Mouse (Mus musculus) megakaryocyte, embryonic 14.5 days (primary cell): Measurements from ENCODE around the gene Epha6. TPM values are rescaled to one million over a fixed set of nuclear protein-coding genes. Genes with fewer than 3 reads are reported as not detected.
"Not testable (repeated sequence)": the region's sequence is repeated elsewhere in the genome, so short reads cannot be mapped to it uniquely, and the experiment has no call there.

Source experiments
- H3K27me3 ChIP-seq: replicated peaks from 2 replicates; pipeline ENCODE3; 2012; ENCODE audit warnings: inconsistent platforms
- H3K36me3 ChIP-seq: replicated peaks from 2 replicates; pipeline ENCODE3; 2012; ENCODE audit warnings: low read length, inconsistent platforms, mixed read lengths
- H3K4me1 ChIP-seq: 2 replicates; pipeline ENCODE4 v1.6.1; 2012; ENCODE audit warnings: inconsistent platforms
- H3K4me3 ChIP-seq: replicated peaks from 2 replicates; pipeline ENCODE3; 2012; ENCODE audit warnings: moderate library complexity, mild to moderate bottlenecking, inconsistent platforms
- H3K9me3 ChIP-seq: 2 replicates; pipeline ENCODE4 v1.6.1; 2012; ENCODE audit warnings: inconsistent platforms
- FLI1 ChIP-seq: IDR thresholded peaks from 2 replicates; pipeline ENCODE4 v1.6.1; 2012; ENCODE audit warnings: low read length, inconsistent platforms, mixed read lengths
- GATA1 ChIP-seq: IDR thresholded peaks from 3 replicates; pipeline ENCODE4 v1.6.1; 2012; ENCODE audit warnings: mixed read lengths, low read length, inconsistent platforms, borderline replicate concordance
- polyA plus RNA-seq: library from polyadenylated mRNA; stranded (reverse); fragments of >175 nt; gene quantifications from 2 replicates; pipeline ENCODE4 v1.2.3, GENCODE M21; 2012; ENCODE audit warnings: low replicate concordance; ENCODE audit not compliant: insufficient read depth

Gene Epha6
- polyA plus RNA-seq, 1 experiment, result not detected

GRCm38 (mm10) chr16:59836778-59837177 is 768.6 kb downstream of the Epha6 start:
- Histone ChIP-seq H3K4me3 (no peak overlapping the region), H3K27me3 (no peaks in the 10 kb centered on the region), H3K9me3 (no peaks in the 10 kb centered on the region), H3K36me3 (no peaks in the 10 kb centered on the region), H3K4me1 (no peaks in the 10 kb centered on the region)
- TF ChIP-seq GATA1, result no peak
- no peak for TF ChIP-seq FLI1

GRCm38 (mm10) chr16:59836304-59836703 is 769.0 kb downstream of the Epha6 start:
- Histone ChIP-seq H3K4me1 (no peaks in the 10 kb centered on the region), H3K4me3 (no peak overlapping the region), H3K9me3 (no peaks in the 10 kb centered on the region), H3K36me3 (no peaks in the 10 kb centered on the region), H3K27me3 (no peaks in the 10 kb centered on the region)
- TF ChIP-seq GATA1 (no peak), FLI1 (no peak)

- TF ChIP-seq FLI1 (no peak), GATA1 (no peak)
- peaks cover 5% of the 10 kb centered on the region; the same call in 1 of the 2 replicates for H3K9me3 ChIP-seq
- no peaks in the 10 kb centered on the region for H3K36me3 ChIP-seq
- H3K4me3 ChIP-seq, result no peak overlapping the region
- no peaks in the 10 kb centered on the region for H3K27me3 ChIP-seq
- H3K4me1 ChIP-seq, result no peaks in the 10 kb centered on the region
These were observed 772.9 kb downstream of the Epha6 start for GRCm38 (mm10) chr16:59832468-59832867.

- Histone ChIP-seq H3K4me1 (no peaks in the 10 kb centered on the region), H3K36me3 (no peaks in the 10 kb centered on the region), H3K9me3 (peaks cover 13% of the 10 kb centered on the region; the same call in 1 of the 2 replicates), H3K27me3 (no peaks in the 10 kb centered on the region), H3K4me3 (no peak overlapping the region)
- TF ChIP-seq GATA1, result no peak
- TF ChIP-seq FLI1, result no peak
These were observed 775.7 kb downstream of the Epha6 start for GRCm38 (mm10) chr16:59829655-59830054.

- H3K4me1 ChIP-seq, H3K4me3 ChIP-seq, H3K27me3 ChIP-seq, H3K9me3 ChIP-seq, H3K36me3 ChIP-seq: not testable (repeated sequence)
These were observed 805.5 kb downstream of the Epha6 start for GRCm38 (mm10) chr16:59799790-59800189.

- H3K9me3 ChIP-seq, result peaks cover 4% of the 10 kb centered on the region
- H3K4me1 ChIP-seq, result no peaks in the 10 kb centered on the region
- no peaks in the 10 kb centered on the region for H3K27me3 ChIP-seq
- no peaks in the 10 kb centered on the region for H3K36me3 ChIP-seq
- TF ChIP-seq GATA1, result no peak
- TF ChIP-seq FLI1, result no peak
- H3K4me3 ChIP-seq, result no peak overlapping the region
These were observed 833.0 kb downstream of the Epha6 start for GRCm38 (mm10) chr16:59772297-59772696.

GRCm38 (mm10) chr16:59770421-59770820 is 834.9 kb downstream of the Epha6 start:
- Histone ChIP-seq H3K27me3 (no peaks in the 10 kb centered on the region), H3K4me3 (no peak overlapping the region), H3K36me3 (no peaks in the 10 kb centered on the region), H3K4me1 (no peaks in the 10 kb centered on the region), H3K9me3 (peaks cover 1% of the 10 kb centered on the region)
- TF ChIP-seq FLI1 (no peak), GATA1 (no peak)

- TF ChIP-seq FLI1 (no peak), GATA1 (no peak)
- no peaks in the 10 kb centered on the region for H3K27me3 ChIP-seq
- H3K9me3 ChIP-seq, result no peaks in the 10 kb centered on the region
- H3K4me3 ChIP-seq, result no peak overlapping the region
- H3K4me1 ChIP-seq, result no peaks in the 10 kb centered on the region
- no peaks in the 10 kb centered on the region for H3K36me3 ChIP-seq
These were observed 835.4 kb downstream of the Epha6 start for GRCm38 (mm10) chr16:59769936-59770335.

GRCm38 (mm10) chr16:59760875-59761274 is 844.5 kb downstream of the Epha6 start:
- TF ChIP-seq GATA1 (no peak), FLI1 (no peak)
- no peaks in the 10 kb centered on the region for H3K27me3 ChIP-seq
- H3K4me1 ChIP-seq, result no peaks in the 10 kb centered on the region
- H3K36me3 ChIP-seq, result no peaks in the 10 kb centered on the region
- H3K4me3 ChIP-seq, result no peak overlapping the region
- no peaks in the 10 kb centered on the region for H3K9me3 ChIP-seq

- no peaks in the 10 kb centered on the region for H3K27me3 ChIP-seq
- no peak overlapping the region for H3K4me3 ChIP-seq
- H3K4me1 ChIP-seq, result no peaks in the 10 kb centered on the region
- no peaks in the 10 kb centered on the region for H3K36me3 ChIP-seq
- H3K9me3 ChIP-seq, result no peaks in the 10 kb centered on the region
- TF ChIP-seq GATA1, result no peak
- no peak for TF ChIP-seq FLI1
These were observed 854.4 kb downstream of the Epha6 start for GRCm38 (mm10) chr16:59750905-59751304.

GRCm38 (mm10) chr16:59743669-59744068 is 861.7 kb downstream of the Epha6 start:
- no peaks in the 10 kb centered on the region for H3K36me3 ChIP-seq
- no peaks in the 10 kb centered on the region for H3K4me1 ChIP-seq

More at GRCm38 (mm10) chr16:59743669-59744068, 861.7 kb downstream of the Epha6 start:
- no peak overlapping the region for H3K4me3 ChIP-seq
- H3K27me3 ChIP-seq, result no peaks in the 10 kb centered on the region
- no peak for TF ChIP-seq GATA1
- TF ChIP-seq FLI1, result no peak
- peaks cover 7% of the 10 kb centered on the region; the same call in 1 of the 2 replicates for H3K9me3 ChIP-seq
